Mouse (Mus musculus) CH12.LX (cell line): ENCODE measurements at regions not wholly inside any gene's neighbourhood (a gene's known extent, or its start where the extent isn't known, plus 50 kb on each side); places are given as distances from the start of the nearest gene placed in this dataset.

Experiments used
- CTCF ChIP-seq, 2 experiments: IDR thresholded peaks in 1 of 2; conservative IDR thresholded peaks in 1 of 2; 2 replicates each; pipeline ENCODE4 v1.5.1; 2011 to 2012; ENCODE audit warnings: low read depth in 2 of 2, low read length in 2 of 2, improper control_type of control experiment in 1 of 2, inconsistent platforms in 1 of 2, mild to moderate bottlenecking in 1 of 2, moderate library complexity in 1 of 2
- E2F4 ChIP-seq: IDR thresholded peaks from 2 replicates; pipeline ENCODE4 v1.6.1; 2011; ENCODE audit warnings: low read depth, low read length, improper control_type of control experiment; ENCODE audit not compliant: insufficient replicate concordance
- EP300 ChIP-seq: IDR thresholded peaks from 2 replicates; pipeline ENCODE4 v1.6.1; 2011; ENCODE audit warnings: low read length, improper control_type of control experiment
- IRF4 ChIP-seq: IDR thresholded peaks from 2 replicates; pipeline ENCODE4 v1.6.1; 2014; ENCODE audit warnings: low read depth, mild to moderate bottlenecking, inconsistent platforms, low read length, improper control_type of control experiment
- JUND ChIP-seq: conservative IDR thresholded peaks from 2 replicates; pipeline ENCODE4 v1.6.1; 2011; ENCODE audit warnings: low read depth, low read length, improper control_type of control experiment
- POLR2A ChIP-seq: IDR thresholded peaks from 2 replicates; pipeline ENCODE4 v1.6.1; 2011; ENCODE audit warnings: low read depth, mild to moderate bottlenecking, improper control_type of control experiment, low read length
- RCOR1 ChIP-seq: conservative IDR thresholded peaks from 2 replicates; pipeline ENCODE4 v1.6.1; 2012; ENCODE audit warnings: low read depth, mild to moderate bottlenecking, inconsistent platforms, low read length, improper control_type of control experiment
- SMC3 ChIP-seq: IDR thresholded peaks from 2 replicates; pipeline ENCODE4 v1.6.1; 2011; ENCODE audit warnings: low read depth, low read length, improper control_type of control experiment
- TBP ChIP-seq: conservative IDR thresholded peaks from 2 replicates; pipeline ENCODE4 v1.6.1; 2011; ENCODE audit warnings: low read depth, low read length, improper control_type of control experiment
- UBTF ChIP-seq: IDR thresholded peaks from 2 replicates; pipeline ENCODE4 v1.6.1; 2012; ENCODE audit warnings: low read depth, mild to moderate bottlenecking, inconsistent platforms, low read length, improper control_type of control experiment, moderate library complexity

DNA sequence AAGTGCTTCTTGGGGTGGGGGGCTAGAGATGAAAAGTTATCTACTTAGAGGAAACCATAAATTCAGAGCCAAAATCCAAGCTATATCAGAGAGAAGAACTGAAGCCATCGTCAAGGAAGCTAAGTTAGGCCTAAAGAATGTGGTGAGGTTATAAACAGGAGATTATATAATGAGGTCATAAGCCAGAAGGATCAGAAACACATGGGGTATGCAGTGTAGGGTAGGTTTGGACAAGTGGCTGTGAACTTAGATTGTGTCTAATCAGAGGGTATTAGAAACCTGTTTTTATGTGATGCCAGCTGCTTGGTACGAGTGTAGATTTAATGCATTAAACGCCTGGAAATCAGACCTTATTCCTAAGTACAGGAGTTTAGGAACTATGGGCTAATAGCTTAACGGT lies 154.8 kb upstream of the Mpdz start:
- no peak for TF ChIP-seq CTCF (conservative IDR thresholded peaks at IDR 0.05 in 1 of 2, IDR thresholded peaks at IDR 0.05 in 1 of 2; ENCODE audit: low read depth in 2 of 2, low read length in 2 of 2)
- TF ChIP-seq EP300: no peak
- no peak for TF ChIP-seq SMC3
- TF ChIP-seq RCOR1: no peak
- TF ChIP-seq UBTF: no peak
- no peak for TF ChIP-seq TBP
- TF ChIP-seq POLR2A: no peak
- TF ChIP-seq E2F4: no peak
- TF ChIP-seq IRF4: no peak
- no peak for TF ChIP-seq JUND
